Mouse (Mus musculus) skeletal muscle tissue, adult 2 months (tissue): ENCODE data around the gene Lcn11.
"Not testable (repeated sequence)": the region's sequence is repeated elsewhere in the genome, so short reads cannot be mapped to it uniquely, and the experiment has no call there.

Experiments used
- DNase-seq: peaks from one replicate; pipeline ENCODE4 v3.0.0-alpha.2; 2012; ENCODE audit warnings: low read depth, low spot score

Gene Lcn11

DNA sequence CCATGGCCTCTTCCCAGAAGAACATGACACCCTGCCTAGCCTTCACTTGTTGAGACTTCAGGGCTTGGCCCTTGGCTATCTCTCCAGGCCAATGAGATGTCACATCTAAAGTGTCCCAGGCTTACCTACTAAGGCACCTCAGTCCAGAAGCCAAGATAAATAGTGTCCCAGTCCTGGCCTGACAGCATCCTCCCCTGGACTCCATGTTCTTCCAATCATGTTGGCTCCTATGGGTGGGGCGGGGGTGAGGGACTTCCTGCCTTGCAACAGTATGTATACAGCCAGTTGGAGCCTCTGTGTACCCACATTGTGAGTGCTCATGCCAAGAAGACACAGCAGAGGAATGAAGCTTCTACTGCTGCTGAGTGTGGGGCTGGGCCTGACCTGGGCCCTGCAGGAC lies at the start of gene Lcn11:
Gene Lcn11 (plus strand): TSS at position 301 of the 400 bp plus-strand sequence.
- no peak for DNase-seq

DNA sequence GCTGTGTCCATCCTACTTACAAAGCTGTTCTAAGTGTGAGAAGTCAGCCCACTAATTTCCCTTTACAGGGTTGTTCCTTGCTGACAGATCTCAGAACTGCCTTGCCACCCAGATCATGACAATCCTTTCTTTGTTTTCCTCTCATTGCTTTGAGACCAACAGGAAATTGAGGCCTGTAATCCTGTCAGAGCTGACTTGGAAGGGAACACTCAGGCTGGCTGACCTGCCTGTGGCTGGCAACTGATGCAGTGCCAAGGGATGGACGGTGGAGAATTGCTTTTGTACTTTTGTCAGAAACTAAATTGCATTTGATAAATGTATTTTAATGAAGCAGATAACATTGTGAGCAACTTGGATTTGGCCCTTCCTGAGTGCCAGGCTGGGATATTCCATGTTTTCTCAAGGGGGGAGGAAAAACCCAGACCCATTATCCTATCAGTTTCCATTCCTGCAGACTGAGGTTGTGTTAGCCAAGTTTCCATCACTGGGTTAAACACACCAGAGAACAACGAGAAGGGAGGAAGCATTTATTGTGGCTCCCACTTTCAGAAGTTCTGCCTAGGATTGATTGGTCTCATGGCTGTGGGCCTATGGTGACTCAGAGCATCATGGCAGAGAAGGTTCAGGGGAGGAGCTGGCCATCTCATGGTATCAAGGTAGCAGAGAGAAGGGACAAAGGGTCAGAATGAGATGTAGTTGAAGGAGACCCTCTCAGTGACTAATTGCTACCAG lies 43.5 kb upstream of the Lcn11 start:
- no peak for DNase-seq

DNA sequence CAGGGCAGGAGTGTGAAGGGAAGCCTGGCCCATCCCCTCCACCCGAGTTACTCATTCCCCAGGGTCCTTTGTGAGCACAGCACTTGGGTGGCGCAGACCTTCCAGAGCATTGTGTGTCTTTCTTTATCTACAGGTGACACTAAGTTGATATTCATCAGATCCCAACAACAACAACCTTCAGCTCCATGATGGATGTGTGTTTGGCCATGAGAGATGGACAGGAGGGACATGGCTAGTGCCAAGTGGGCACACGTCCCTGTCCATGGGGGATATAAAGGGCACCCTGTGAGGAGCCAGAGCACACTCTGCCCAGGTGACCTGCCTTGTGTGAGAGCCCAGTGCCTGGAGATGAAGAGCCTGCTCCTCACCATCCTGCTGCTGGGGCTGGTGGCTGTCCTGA lies 40.1 kb upstream of the Lcn11 start, which contains the start of gene Obp2b:
Gene Obp2b (plus strand): TSS at position 301 of the 400 bp plus-strand sequence.
- DNase-seq, result not testable (repeated sequence)

DNA sequence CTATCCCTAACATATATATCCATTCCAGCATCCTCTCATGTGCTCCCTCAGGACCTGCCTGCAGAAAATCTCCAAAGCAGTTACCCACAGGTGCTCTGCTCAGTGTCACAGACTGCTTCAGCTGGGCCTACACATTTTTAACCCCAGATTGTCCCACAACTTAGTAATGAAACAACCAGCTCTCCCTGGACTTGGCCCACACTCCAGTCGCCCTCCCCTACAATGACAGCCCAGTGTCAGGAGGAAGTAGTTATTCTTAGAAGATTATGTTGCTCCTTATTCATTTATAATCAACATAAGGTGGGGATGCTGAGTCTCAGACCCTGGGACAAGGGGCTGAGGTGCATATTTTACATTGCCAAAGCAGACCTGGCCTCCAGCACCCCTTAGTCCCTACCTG lies 35.1 kb upstream of the Lcn11 start:
- no peak for DNase-seq

DNA sequence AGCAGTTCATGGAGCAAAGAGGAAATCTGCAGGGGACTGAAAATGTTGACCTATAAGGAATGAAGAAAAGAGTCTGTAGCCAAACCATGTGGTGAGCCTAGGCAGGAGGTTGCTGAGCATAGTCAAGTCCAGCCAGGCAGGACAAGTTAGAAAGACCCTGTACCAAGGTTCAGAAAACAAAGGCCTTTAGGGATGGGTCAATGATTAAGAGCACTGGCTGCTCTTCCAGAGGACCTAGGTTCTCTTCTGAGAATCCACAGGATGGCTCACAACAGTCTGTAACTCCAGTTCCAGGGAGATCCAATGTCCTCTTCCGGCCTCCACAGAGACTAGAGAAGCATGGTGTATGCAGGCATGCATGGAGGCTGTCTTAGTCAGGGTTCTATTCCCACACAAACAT lies 22.6 kb upstream of the Lcn11 start:
- no peak for DNase-seq

DNA sequence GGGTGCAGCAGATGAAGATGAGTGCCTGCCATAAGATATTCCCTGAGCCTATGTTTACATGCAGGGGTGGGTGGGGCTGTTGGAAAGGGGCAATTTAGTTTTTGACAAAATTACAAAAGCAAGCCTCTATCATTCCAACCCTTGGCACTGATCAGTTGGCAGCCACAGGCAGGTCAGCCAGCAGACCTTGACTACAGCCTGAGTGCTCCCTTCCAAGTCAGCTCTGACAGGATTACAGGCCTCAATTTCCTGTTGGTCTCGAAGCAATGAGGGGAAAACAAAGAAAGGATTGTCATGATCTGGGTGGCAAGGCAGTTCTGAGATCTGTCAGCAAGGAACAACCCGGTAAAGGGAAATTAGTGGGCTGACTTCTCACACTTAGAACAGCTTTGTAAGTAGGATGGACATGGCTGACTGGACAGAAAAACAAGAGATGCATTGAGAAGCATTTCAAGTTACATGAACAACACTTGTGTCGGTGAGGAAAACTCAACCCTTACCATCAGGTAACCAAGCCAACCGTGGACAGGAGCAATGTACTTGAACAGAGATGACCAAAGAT lies 18.7 kb upstream of the Lcn11 start:
- no peak for DNase-seq

DNA sequence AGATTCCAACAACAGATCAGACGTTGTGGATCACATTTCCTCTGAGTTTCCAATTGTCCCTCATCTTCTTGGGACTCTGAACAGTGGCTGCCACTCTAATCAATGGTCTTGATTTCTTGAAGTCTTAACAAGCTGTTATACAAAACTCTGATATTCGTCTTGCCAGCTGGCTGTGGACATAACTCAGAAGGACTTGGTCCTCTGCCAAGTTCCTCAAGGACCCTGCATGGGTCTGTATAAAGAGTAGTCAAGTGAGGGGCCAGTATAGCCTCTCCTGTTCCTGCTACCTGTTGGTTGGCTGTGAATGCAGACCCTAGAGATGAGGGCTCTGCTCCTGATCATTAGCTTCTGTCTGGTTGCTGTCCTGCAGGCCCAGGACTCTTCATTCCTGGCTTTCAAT lies 11.5 kb upstream of the Lcn11 start, which contains the start of gene Lcn3:
Gene Lcn3 (plus strand): TSS at position 301 of the 400 bp plus-strand sequence.
- no peak for DNase-seq

DNA sequence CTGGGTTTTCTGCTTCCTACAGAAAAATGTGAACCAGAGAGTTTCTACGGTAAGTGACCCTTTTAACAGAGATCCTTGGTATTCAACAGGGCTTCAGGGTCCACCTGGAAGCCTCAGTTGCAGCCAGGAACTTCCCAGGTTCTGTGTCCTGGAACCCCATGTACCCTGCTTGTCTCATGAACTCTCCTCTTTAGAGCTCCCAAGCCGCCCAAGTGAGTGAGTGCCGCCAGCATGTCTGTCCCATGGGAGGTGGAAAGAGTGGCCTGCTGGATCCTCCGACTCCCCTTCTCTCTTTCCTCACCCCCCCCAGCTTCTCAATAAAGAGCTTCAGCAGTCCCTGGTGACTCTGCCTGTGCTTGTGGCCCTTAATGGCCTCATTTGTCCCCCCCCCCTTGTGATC lies 9.1 kb upstream of the Lcn11 start:
- no peak for DNase-seq

DNA sequence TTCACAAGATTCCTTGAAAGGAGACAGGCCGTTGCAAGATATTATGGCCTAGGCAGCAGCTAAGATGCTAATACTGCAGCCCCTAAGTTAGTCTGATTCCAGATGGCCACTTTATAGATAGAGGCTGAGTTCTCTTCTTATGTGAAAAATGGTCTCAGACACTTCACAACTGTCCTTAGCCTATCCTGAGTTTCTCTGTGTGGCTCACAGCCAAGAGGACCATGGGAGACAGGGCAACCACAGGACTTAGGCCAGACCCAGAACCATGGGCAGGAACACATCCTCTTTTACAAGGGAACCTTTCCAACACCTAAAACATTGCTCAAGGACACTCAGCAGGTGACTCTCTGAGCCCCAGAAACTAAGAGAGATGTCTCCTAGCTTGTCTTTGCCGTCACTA lies 3.3 kb upstream of the Lcn11 start:
- no peak for DNase-seq

DNA sequence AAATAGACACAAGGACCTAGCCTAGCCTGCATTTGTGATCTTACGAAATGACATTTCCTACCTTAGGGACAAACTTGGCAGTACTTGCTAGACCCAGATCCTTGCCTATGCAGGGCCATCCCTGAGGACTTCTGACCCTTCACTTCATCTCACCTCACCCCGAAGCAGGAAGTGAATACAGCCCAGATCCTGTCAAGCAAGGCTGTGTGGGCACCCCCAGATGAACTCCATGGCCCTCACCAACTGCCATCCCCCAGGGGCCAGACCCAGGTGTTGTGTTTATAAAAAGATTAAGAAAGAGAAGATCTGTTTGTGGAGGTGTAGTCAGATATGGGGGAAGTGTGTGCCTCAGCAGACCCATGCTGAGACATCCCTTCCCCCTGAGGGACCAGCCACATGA lies 2.2 kb upstream of the Lcn11 start:
- no peak for DNase-seq

DNA sequence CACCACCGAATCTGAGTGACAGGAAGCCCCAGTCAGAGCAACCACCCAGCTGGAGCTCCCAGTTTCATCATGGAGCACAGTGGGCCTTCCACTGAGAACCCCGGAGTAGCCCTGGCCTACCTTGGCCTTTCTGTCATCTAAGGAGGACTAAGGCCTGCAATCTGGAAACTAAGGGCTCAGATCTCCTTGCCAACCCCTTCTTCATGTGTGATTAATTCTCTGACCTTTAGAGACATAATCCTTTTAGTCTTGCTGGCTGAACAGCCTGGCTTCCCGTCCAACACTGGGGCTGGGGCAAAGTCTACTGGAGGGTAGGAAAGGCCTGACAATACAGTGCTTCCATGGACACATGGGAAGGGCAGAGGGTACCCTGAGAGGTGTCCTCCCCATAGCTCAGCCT lies 826 bp upstream of the Lcn11 start:
- DNase-seq, result no peak

DNA sequence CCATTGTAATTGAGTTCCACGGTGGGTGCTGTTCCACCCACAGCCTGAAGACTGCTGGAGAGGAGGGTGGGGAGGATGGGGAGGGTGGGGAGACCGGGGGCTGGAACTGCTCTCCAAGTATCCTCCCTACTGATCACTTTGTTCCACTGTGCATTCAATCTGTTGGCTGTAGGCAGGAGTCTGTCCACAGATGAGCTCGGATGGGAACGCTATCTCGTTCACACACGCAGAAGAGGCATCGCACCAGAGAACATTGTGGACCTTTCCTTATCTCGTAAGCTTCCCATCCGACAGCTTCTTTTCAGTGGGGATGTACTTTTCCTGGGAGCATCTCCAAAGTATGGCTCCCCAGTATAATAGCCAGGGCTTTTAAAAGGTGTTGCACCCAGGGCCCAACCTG lies 2.3 kb downstream of the Lcn11 start:
- DNase-seq, result no peak

DNA sequence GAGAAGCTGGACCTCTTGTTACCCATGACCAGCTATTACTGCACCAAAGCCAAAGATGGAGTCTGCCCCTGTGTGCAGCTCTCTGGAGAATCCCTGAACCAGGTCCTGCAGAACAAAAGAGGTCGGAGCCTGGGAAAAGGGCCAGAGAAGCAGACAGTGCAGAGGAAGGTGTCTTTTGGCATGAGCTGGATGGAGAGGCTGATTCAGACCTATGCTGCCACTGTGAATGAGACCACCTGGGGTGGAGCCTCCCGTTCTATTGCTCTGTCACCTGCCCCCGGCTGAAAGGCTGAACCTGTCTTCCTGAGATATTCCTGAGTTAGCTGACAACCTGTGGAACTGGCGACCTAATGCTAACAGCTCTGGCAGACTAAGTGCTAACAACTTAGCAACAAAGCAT lies 4.1 kb downstream of the Lcn11 start:
- no peak for DNase-seq

DNA sequence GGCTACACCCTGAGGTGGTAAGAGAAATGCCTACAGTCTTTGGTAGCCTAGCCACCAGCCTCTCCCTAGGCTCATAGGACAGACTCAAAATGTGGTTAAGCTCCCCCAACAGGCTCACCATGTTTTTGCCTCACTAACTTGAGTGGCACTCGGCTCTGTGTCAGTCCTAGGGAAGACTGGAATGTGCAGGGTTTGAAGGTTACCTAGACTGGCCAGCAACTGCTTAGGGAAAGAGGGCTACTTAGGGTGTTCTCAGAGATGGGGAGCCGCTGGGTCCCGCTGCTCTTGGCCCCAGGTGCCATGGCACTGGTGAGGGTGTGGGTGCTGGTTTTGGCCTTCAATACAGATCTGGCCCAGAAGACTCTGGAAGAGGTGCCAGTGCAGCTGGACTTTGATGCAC lies 5.1 kb downstream of the Lcn11 start, which contains the start of gene Gm13539:
Gene Gm13539 (plus strand): TSS at position 301 of the 400 bp plus-strand sequence.
- no peak for DNase-seq

DNA sequence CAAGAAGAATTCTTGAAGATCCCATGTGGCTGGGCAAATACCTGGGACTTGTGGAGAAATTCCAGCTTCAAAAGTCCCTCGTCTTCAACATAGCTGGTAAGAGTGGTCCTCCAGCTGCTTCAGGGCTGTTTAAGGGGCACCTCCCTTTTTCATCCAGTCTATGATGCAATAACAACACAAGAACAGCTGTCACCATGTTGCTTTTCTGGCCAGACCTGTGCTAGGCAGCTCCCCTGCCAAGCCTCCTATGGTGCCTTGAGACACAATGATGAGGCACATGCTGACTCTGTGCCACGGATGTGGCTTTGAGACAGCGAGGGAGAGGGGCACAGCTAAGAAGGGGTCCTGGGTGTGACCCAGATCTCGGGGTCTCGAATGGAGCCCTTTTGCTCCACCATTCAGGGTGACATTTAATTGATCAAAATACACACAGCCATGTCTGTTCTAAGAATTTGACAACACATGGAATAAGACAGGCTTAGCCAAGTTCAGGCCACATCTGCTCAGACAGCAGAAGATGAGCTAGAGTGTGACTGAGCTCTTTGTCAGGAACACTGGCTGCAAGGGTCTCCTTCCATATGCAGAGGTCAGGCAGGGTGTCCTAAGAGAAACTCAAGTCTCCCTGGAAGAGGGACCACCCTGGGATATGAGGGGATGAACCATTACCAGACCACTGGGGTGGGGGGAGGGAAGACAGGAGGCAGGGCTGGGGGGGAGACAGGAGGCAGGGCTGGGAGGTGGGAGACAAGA lies 8.9 kb downstream of the Lcn11 start:
- no peak for DNase-seq

DNA sequence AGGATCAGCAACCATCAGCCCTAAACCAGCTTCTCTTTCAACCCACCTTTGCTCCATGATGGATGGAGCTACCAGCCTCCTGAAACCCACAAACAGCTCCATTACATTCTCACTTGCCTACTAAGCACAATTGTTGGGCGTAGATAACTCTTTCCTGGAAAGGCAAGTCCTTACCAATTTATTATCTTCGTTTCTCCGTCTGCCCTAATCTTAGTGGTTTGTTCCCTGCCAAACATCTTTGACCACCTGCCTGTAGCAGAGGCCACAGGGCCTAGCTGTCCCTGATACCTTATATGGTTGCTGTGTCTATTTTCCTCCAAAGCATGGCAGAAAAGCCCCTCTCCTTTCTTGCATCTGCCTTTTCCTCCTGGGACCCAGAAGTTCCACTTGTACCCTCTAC lies 12.3 kb downstream of the Lcn11 start:
- DNase-seq, result no peak

DNA sequence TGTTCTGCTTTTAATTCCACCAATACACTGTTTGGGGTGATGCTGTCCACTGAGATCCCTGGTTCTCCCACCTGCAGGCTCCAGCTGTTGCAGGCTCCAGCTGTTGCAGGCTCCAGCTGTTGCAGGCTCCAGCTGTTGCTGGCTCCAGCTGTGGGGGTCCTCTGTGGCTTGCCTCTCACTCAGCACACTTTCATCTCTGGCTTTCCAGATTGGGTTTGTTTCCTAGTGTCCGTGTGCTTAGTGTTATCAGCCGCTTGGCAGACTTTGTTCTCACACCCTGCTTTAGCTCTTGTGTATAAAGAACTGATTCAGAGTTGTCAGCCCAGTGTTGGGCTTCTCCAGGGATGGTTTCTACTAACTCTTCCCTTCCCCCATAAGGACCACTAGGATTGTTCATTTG lies 20.8 kb downstream of the Lcn11 start:
- no peak for DNase-seq

DNA sequence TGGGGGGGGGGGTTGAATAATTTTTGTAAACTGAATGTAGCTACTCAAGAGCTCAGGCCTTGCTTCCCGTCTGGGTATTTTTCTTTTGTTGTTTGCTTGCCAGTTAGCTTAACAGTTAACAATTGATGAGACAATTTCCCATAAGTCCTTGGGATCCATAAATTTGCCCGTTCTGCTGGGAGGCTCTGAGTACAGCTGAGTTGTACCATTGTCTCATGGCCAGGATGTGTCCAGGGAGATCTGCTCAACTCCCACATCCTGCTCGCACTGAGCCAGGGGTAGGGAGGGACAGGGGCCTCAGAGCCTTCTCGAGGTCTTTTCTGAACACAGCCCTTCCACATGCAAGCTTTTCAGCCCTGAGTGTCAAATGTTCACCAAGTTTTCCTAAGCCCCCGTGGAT lies 21.2 kb downstream of the Lcn11 start:
- no peak for DNase-seq

DNA sequence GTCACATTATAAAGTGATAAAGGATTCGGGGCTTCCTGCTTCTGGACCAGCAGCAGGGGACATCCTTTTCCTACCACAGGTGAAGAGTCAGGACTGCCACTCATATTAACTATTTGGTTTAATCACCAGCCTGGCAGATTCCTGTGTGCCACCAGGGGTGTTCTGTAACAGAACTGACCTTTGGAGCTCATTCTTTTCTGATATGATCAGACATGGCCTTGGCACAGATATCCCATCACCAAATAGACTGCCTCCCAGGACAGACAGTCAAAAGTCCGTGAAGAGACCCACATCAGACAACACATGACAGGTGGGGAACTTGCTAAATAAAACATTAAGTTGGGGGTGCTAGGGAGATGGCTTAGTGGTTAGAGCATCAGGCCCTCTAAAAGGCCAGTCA lies 34.9 kb downstream of the Lcn11 start:
- no peak for DNase-seq

DNA sequence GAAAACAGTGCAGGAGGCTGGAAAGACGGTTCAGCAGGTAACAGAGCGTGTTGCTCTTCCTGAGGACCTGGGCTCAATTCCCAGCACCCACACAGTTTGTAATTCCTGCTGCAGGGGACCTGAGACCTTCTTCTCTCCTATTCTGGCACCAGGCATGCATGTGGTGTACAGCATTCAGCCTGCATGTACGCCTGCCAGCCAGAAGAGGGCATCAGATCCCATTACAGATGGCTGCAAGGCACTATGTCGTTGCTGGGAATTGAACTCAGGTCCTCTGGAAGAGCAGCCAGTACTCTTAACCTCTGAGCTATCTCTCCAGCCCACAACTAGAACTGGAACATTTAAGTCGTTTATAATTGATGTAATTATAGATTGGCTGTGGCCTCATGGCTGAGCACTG lies 36.5 kb downstream of the Lcn11 start:
- DNase-seq, result no peak

DNA sequence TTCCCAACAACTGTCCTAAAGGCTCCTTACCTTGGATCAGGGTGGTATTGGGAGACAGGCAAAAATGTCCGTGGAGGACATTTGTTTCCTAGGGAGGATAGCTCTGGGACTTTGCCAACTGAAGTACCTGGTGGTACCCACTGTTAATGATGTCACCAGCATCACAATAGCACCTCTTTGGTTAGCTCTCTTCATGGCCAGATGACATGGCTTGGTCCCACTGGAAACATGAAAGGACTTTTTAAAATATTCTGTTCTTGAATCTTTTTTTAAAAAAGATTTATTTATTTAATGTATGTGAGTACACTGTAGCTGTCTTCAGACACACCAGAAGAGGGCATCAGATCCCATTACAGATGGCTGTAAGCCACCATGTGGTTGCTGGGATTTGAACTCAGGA lies 38.9 kb downstream of the Lcn11 start, which contains the start of gene Glt6d1:
Gene Glt6d1 (minus strand): TSS at position 101 of the 400 bp plus-strand sequence.
- DNase-seq, result not testable (repeated sequence)

DNA sequence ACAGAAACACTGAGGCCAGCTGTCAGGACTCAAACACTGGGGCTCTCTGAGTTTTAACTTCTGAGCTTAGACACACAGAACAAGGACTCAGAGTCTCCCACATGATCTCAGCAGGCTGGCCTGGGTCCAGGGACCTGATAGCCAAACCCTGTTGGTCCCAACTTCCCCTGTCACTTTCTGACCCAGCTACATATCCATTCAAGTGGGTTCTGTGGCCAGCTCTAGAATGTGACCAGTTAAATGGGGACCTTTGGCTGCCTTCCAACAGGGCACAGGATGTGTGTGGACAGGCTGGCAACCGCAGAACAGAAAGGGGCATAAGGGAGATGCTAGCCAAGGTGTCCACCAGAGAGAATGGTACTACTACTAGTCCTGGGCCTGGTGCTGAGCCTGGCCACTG lies 46.0 kb downstream of the Lcn11 start, which contains the start of gene Lcn9:
Gene Lcn9 (plus strand): TSS at position 348 of the 400 bp plus-strand sequence.
- DNase-seq, result no peak

DNA sequence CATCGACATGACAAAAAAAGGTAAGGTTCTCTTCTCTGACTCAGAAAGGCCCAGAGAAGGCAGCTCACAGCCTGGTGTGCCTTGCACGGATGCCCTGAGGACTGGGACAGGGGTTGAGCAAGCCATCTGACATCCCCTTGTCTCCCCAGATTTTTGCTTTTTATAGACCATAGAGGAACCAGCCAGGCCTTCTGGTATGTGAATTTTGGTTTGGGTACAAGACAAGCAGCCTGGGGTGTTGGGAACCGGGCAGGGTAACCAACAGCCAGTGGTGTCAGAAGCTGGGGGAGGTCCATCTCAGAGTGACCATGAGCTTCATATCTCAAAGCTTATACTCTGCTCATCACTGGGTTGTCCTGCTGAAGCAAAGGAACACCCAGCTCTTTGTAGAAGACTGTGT lies 47.9 kb downstream of the Lcn11 start:
- no peak for DNase-seq
